Mouse (Mus musculus): ENCODE measurements around the gene Pear1.

Gene Pear1

DNA sequence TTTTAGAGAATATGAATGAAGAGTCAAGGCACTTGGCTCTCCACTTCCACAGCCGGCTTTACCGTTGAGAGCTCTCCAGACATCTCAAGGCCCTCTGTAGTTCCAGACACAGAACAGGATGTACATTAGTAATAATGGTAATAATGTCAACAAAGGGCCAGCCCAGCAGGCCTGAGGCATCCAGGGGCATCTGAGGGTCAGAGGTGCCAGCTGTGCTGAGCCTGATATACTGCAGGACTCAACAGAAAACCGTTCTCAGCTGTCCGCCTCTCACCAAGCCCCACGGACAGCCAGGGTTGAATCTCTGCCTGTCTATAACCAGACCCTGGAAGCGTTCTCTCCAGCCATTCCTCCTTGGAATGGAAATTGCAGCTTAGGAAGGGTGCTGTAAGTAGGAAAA, 99.5 kb downstream of the Pear1 start:
- DNase-seq, result no peak

DNA sequence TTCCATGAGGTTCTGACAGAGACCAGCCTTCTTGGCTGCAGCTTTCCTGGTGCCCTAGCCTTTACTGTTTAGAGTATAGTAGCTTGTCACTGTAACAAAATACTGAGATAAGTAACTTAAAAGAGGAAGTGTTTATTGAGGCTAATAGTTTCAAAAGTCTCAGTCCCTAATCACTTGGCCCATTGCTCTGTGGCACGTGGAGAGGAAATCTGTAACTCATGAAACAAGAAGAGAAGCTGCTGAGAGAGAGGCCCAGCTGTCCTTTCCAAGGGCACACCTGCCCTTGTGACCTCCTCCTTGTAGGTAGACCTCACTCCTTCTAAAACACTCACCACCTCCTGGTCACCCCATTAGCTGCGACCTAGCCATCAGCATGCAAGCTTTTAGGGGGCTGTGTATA, 105.6 kb downstream of the Pear1 start:
- no peak for DNase-seq
